Mouse (Mus musculus): ENCODE measurements around the gene Lgr5.

DNA sequence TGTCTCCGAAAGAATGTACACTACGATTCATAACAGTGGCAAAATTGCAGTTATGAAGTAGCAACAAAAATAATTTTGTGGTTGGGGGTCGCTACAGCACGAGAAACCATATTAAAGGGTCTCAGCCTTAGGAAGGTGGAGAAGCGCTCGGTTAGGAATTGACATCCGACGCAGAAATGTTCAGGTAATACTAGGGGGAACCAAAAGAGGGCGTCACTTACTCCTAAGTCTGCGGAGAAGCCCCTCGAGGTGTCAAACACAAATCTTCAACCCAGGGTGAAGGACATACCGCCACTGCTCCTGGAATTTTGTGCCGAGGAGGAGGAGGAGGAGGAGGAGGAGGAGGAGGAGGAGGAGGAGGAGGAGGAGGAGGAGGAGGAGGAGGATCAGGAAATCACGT, 2.9 kb downstream of the Lgr5 start:
- TF ChIP-seq CTCF (IDR thresholded peaks at IDR 0.05; ENCODE audit: low read depth) (no peak), EP300 (IDR thresholded peaks at IDR 0.05; ENCODE audit: low read depth) (no peak)
